Mouse (Mus musculus): ENCODE measurements around the gene Gm16451.
"Not testable (repeated sequence)": the region's sequence is repeated elsewhere in the genome, so short reads cannot be mapped to it uniquely, and the experiment has no call there.

Gene Gm16451

GRCm38 (mm10) chr7:22118145-22118544 is at the start of gene Gm16451:
Gene Gm16451 (minus strand): TSS chr7:22118245.
- in situ Hi-C loops (cut with MboI, MseI) = loop anchor here (25.0 kb wide), 1 partner anchor 1331 kb away; the partner anchor contains the start of gene Vmn1r113

DNA sequence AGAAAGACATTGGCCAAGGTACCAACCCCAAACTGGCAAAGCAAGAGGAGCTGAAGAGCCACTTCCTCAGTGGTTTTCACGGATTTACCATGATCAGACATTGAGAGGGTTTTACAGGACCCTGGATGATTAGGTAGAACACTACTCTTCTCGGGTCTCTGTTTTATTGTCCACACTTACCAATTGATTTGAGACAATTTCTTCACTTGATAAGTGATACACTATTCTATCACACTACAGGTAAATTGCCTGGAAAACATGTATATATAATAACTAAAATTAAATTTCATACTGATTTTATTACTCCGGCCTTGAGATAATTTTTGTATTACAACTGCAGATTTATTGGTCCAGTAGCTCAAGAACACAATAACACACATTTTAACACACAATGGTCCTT is 45.9 kb upstream of the Gm16451 start, which contains the start of gene Vmn1r142:
Gene Vmn1r142, minus strand, starts transcription at position 101 of the 400 bp plus-strand sequence.
- in situ Hi-C loops (cut with MboI, MseI) = not testable (repeated sequence)

- in situ Hi-C loops (cut with MboI, MseI) = not testable (repeated sequence)
These were observed 16.6 kb upstream of the Gm16451 start, which contains the start of gene Gm10666 for GRCm38 (mm10) chr7:22134641-22135040. Gene Gm10666 (minus strand): TSS chr7:22134741.

DNA sequence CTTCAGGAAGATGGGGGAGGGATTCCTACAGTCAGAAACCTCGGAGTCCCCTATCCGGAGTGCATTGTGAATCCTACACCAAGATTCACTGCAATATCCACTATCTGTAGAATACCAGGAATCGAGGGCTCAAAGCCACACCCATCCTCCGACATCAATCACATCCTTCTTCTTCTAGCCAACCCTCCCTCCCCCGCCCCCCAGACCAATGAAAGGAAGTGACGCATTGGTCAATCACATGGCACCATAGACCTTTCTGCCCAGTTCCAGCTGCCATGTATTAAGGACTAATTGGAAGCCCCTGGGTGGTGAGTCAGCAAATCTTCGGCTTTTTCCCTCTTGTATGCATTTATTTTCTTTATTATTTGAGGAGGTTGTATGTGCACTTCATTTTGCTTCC is 49.3 kb downstream of the Gm16451 start, which contains the start of gene Vmn1r139:
Gene Vmn1r139, plus strand, starts transcription at position 301 of the 400 bp plus-strand sequence.
- in situ Hi-C loops (cut with MboI, MseI) = not testable (repeated sequence)
